ENCODE assay signal across 17 mouse cellular contexts in the genomic region with DNA sequence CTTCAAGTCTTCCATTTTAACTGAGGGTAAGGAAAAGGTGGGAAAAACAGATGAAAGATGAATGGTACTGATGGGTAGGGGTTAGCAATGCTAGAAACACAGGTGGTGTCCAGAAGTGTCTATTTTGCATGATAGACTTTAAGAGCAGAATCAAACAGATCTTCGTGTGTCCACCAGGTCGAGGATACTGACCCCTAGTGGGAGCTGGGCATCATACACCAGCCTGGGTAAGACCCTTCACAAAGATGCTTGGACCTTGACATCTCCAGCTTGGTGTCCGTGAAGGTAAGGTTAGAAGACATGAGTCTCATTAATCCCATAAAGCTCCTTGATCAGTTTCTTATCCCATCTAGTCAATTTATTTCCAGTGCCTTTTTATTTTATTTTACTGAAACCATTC.
DNase-seq lines count a peak whose midpoint lies in the region; ATAC-seq and TF ChIP-seq lines count a peak whose summit lies in the region.
"Had no signal": no experiment of that assay in that cellular context is flagged by ENCODE, and none has a peak within 500 bp of the region (broad histone marks: within the 10 kb centered on the region; RNA-seq: fewer than 3 reads in every experiment).

No protein-coding gene starts in this region.

- no peak overlapping the region for H3ac ChIP-seq in C2C12 (ENCODE audit: control insufficient read depth, insufficient read length, low read depth)

- no peak overlapping the region for H3K4me3 ChIP-seq in gastrocnemius, adult 2 months
- H3K4me3 ChIP-seq in lung, adult 2 months (replicated peaks; ENCODE audit: extremely low read depth, low read depth, low read length), result no peak overlapping the region
- no peak overlapping the region for H3K4me3 ChIP-seq in C2C12 (ENCODE audit: insufficient read depth, poor library complexity, severe bottlenecking)
- H3K4me3 ChIP-seq: forebrain, embryonic 13.5 days; hindbrain, embryonic 13.5 days; limb, embryonic 12.5 days; lung, embryonic 15.5 days had no signal

- DNase-seq in gastrocnemius, adult 2 months, result no peak
- DNase-seq in gastrocnemius, adult 8-10 months (ENCODE audit: low spot score in 2 of 2), result no peak
- DNase-seq in lung, adult 2 months, result no peak
- DNase-seq in lung, postnatal 4 days, result no peak
- DNase-seq in R1 (ENCODE audit: low read depth, low spot score), result peak; percentile 40
- DNase-seq in left cerebral cortex, postnatal 10 days (ENCODE audit: extremely low spot score in 1 of 2, low spot score in 2 of 2), result no peak
- DNase-seq: adrenal gland, postnatal 14 days; cerebellum, postnatal 10 days; heart, adult 11 months; kidney, adult 11 months; kidney, postnatal 4 days had no signal

- H3K27ac ChIP-seq in gastrocnemius, adult 2 months, result no peak overlapping the region
- H3K27ac ChIP-seq: forebrain, embryonic 13.5 days; hindbrain, embryonic 13.5 days; limb, embryonic 12.5 days; lung, embryonic 15.5 days had no signal

- peak; percentile 25; the same call in 1 of the 2 replicates for TF ChIP-seq CTCF in gastrocnemius, adult 2 months (IDR thresholded peaks at IDR 0.05)
- peak; percentile 61 for TF ChIP-seq CTCF in lung, adult 2 months (IDR thresholded peaks at IDR 0.05; ENCODE audit: insufficient read depth, low read length)
- TF ChIP-seq CTCF in C2C12 (IDR thresholded peaks at IDR 0.05; ENCODE audit: control insufficient read depth, insufficient read depth, insufficient read length), result peak; percentile 21

- H3K4me1 ChIP-seq in lung, adult 2 months (ENCODE audit: control insufficient read depth, insufficient read depth, low read length), result no peaks in the 10 kb centered on the region
- H3K4me1 ChIP-seq: limb, embryonic 12.5 days had no signal

- no peaks in the 10 kb centered on the region for H3K79me3 ChIP-seq in C2C12 (ENCODE audit: low read depth)

- intact Hi-C loops in gastrocnemius, adult 2 months (cut with DNase I), result no loop called here
- intact Hi-C loops in left cerebral cortex, postnatal 10 days (cut with DNase I), result no loop called here

- no peaks in the 10 kb centered on the region for H3K36me3 ChIP-seq in C2C12 (ENCODE audit: control insufficient read depth, insufficient read depth)
- H3K36me3 ChIP-seq: hindbrain, embryonic 13.5 days; limb, embryonic 12.5 days; lung, embryonic 15.5 days had no signal

- no peak for ATAC-seq in monocyte, adult 5-6 weeks (replicated peaks; ENCODE audit: insufficient number of reproducible peaks, low FRiP score, low TSS enrichment, poor library complexity, severe bottlenecking)
- ATAC-seq: forebrain, embryonic 13.5 days had no signal

- WGBS in lung, adult 2 months, result 53% methylated on average over 3 of the region's 3 CpGs

- no peak for TF ChIP-seq POLR2A in lung, adult 2 months (IDR thresholded peaks at IDR 0.05; ENCODE audit: borderline replicate concordance, extremely low read depth, low read depth, low read length)

- H3K27me3 ChIP-seq in C2C12 (ENCODE audit: control insufficient read depth, insufficient read depth, insufficient read length), result no peaks in the 10 kb centered on the region
- H3K27me3 ChIP-seq: forebrain, embryonic 13.5 days; hindbrain, embryonic 13.5 days; lung, embryonic 15.5 days had no signal

- H3K79me2 ChIP-seq in C2C12 (ENCODE audit: control insufficient read depth, insufficient read depth), result no peaks in the 10 kb centered on the region

TF ChIP-seq in C2C12, 6 proteins besides CTCF, POLR2A, EP300 and RAD21:
- TF ChIP-seq MYOD1 (IDR thresholded peaks at IDR 0.05; ENCODE audit: control insufficient read depth, insufficient read length, low read depth), result no peak
- no peak for TF ChIP-seq CEBPB (IDR thresholded peaks at IDR 0.05; ENCODE audit: low read depth)
